Mouse (Mus musculus): ENCODE data around the gene Ralb. TPM values are rescaled to one million over a fixed set of nuclear protein-coding genes. Genes with fewer than 3 reads are reported as not detected.

Gene Ralb
- polyA plus RNA-seq, 1 experiment from 2014 or later: 102 TPM

GRCm38 (mm10) chr1:119438105-119438637, 66.4 kb downstream of the Ralb start:
- DNase-seq (ENCODE audit: low spot score) (no peak), ATAC-seq (replicated peaks; ENCODE audit: insufficient number of reproducible peaks, low FRiP score, low TSS enrichment, low read depth) (no peak)
- H3K9ac ChIP-seq (replicated peaks; ENCODE audit: low read length): no peak overlapping the region
- H3K4me3 ChIP-seq (ENCODE audit: low read depth, low read length): no peak overlapping the region
- no peaks in the 10 kb centered on the region for H3K36me3 ChIP-seq (replicated peaks; ENCODE audit: control insufficient read depth, insufficient read depth, low read depth, low read length)
- no peaks in the 10 kb centered on the region for H3K4me1 ChIP-seq (ENCODE audit: control insufficient read depth, insufficient read depth, low read length)
- H3K27ac ChIP-seq (replicated peaks; ENCODE audit: low read depth, low read length): no peak overlapping the region
- 92% methylated on average over 9 of the region's 9 CpGs for WGBS
- H3K4me2 ChIP-seq (ENCODE audit: low read depth, low read length): no peak overlapping the region
- no peaks in the 10 kb centered on the region for H3K9me3 ChIP-seq (replicated peaks; ENCODE audit: control insufficient read depth, low read length)
- H3K27me3 ChIP-seq (ENCODE audit: control insufficient read depth, insufficient read depth, low read length): no peaks in the 10 kb centered on the region

GRCm38 (mm10) chr1:119437401-119437800, 67.2 kb downstream of the Ralb start:
- no peaks in the 10 kb centered on the region for H3K4me1 ChIP-seq (ENCODE audit: control insufficient read depth, insufficient read depth, low read length)
- DNase-seq (ENCODE audit: low spot score): no peak
- H3K4me3 ChIP-seq (ENCODE audit: low read depth, low read length): no peak overlapping the region
- WGBS: 63% methylated on average over 6 of the region's 6 CpGs
- no peak overlapping the region for H3K9ac ChIP-seq (replicated peaks; ENCODE audit: low read length)
- no peak overlapping the region for H3K4me2 ChIP-seq (ENCODE audit: low read depth, low read length)
- ATAC-seq (replicated peaks; ENCODE audit: insufficient number of reproducible peaks, low FRiP score, low TSS enrichment, low read depth): no peak
- no peaks in the 10 kb centered on the region for H3K36me3 ChIP-seq (replicated peaks; ENCODE audit: control insufficient read depth, insufficient read depth, low read depth, low read length)
- no peaks in the 10 kb centered on the region for H3K9me3 ChIP-seq (replicated peaks; ENCODE audit: control insufficient read depth, low read length)
- no peaks in the 10 kb centered on the region for H3K27me3 ChIP-seq (ENCODE audit: control insufficient read depth, insufficient read depth, low read length)
- H3K27ac ChIP-seq (replicated peaks; ENCODE audit: low read depth, low read length): no peak overlapping the region

GRCm38 (mm10) chr1:119424141-119424860, 80.3 kb downstream of the Ralb start:
- Histone ChIP-seq H3K9me3 (replicated peaks; ENCODE audit: control insufficient read depth, low read length) (no peaks in the 10 kb centered on the region), H3K27ac (replicated peaks; ENCODE audit: low read depth, low read length) (no peak overlapping the region), H3K27me3 (ENCODE audit: control insufficient read depth, insufficient read depth, low read length) (peaks cover 44% of the 10 kb centered on the region), H3K4me3 (ENCODE audit: low read depth, low read length) (no peak overlapping the region), H3K4me2 (ENCODE audit: low read depth, low read length) (no peak overlapping the region), H3K9ac (replicated peaks; ENCODE audit: low read length) (no peak overlapping the region), H3K36me3 (replicated peaks; ENCODE audit: control insufficient read depth, insufficient read depth, low read depth, low read length) (no peaks in the 10 kb centered on the region), H3K4me1 (ENCODE audit: control insufficient read depth, insufficient read depth, low read length) (peaks cover 9% of the 10 kb centered on the region)
- ATAC-seq (replicated peaks; ENCODE audit: insufficient number of reproducible peaks, low FRiP score, low TSS enrichment, low read depth) (no peak), DNase-seq (ENCODE audit: low spot score) (no peak)
- WGBS: 34% methylated on average over 6 of the region's 6 CpGs

DNA sequence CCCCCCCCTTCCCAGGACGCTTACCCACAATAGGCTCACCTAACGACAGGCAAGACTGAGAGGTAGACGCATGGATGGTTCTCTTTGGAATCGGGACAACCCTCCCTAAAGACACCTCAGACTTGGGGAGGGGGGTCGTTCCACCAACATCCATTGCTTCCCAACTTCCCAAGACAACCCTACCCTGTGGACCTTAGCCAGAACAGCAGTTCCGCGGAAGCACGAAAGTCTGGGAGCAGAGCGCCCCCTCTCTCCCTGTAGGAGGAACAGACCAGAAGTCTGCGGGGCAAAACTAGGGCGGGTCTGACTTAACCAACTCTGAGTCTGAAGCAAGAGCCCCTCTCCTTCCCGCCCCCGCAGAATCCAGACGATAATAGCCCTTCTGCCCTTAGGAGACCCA, 81.1 kb downstream of the Ralb start:
- H3K27me3 ChIP-seq (ENCODE audit: control insufficient read depth, insufficient read depth, low read length): peaks cover 49% of the 10 kb centered on the region
- no peaks in the 10 kb centered on the region for H3K36me3 ChIP-seq (replicated peaks; ENCODE audit: control insufficient read depth, insufficient read depth, low read depth, low read length)
- ATAC-seq (replicated peaks; ENCODE audit: insufficient number of reproducible peaks, low FRiP score, low TSS enrichment, low read depth) (0 out of 2 replicates have a peak, but pooled peaks have one; percentile 22), DNase-seq (ENCODE audit: low spot score) (peak; percentile 53)
- no peak overlapping the region for H3K4me3 ChIP-seq (ENCODE audit: low read depth, low read length)
- peaks cover 9% of the 10 kb centered on the region for H3K4me1 ChIP-seq (ENCODE audit: control insufficient read depth, insufficient read depth, low read length)
- no peak overlapping the region for H3K4me2 ChIP-seq (ENCODE audit: low read depth, low read length)
- WGBS: 7% methylated on average over 14 of the region's 14 CpGs
- H3K9me3 ChIP-seq (replicated peaks; ENCODE audit: control insufficient read depth, low read length): no peaks in the 10 kb centered on the region
- H3K27ac ChIP-seq (replicated peaks; ENCODE audit: low read depth, low read length): no peak overlapping the region
- H3K9ac ChIP-seq (replicated peaks; ENCODE audit: low read length): no peak overlapping the region

GRCm38 (mm10) chr1:119422460-119423015, 82.1 kb downstream of the Ralb start:
- H3K9ac ChIP-seq (replicated peaks; ENCODE audit: low read length): no peak overlapping the region
- no peaks in the 10 kb centered on the region for H3K9me3 ChIP-seq (replicated peaks; ENCODE audit: control insufficient read depth, low read length)
- no peak for ATAC-seq (replicated peaks; ENCODE audit: insufficient number of reproducible peaks, low FRiP score, low TSS enrichment, low read depth)
- H3K4me2 ChIP-seq (ENCODE audit: low read depth, low read length): peak overlapping the region; percentile 98
- H3K4me1 ChIP-seq (ENCODE audit: control insufficient read depth, insufficient read depth, low read length): peaks cover 9% of the 10 kb centered on the region
- peak overlapping the region; percentile 53 for H3K4me3 ChIP-seq (ENCODE audit: low read depth, low read length)
- no peaks in the 10 kb centered on the region for H3K36me3 ChIP-seq (replicated peaks; ENCODE audit: control insufficient read depth, insufficient read depth, low read depth, low read length)
- H3K27me3 ChIP-seq (ENCODE audit: control insufficient read depth, insufficient read depth, low read length): peaks cover 51% of the 10 kb centered on the region
- no peak for DNase-seq (ENCODE audit: low spot score)
- no peak overlapping the region for H3K27ac ChIP-seq (replicated peaks; ENCODE audit: low read depth, low read length)
- under 1% methylated on average over 31 of the region's 32 CpGs for WGBS

- Histone ChIP-seq H3K4me2 (ENCODE audit: low read depth, low read length) (peak within 1 kb of the TSS; percentile 98), H3K27ac (replicated peaks; ENCODE audit: low read depth, low read length) (no peak within 1 kb of the TSS), H3K4me3 (ENCODE audit: low read depth, low read length) (peak within 1 kb of the TSS; percentile 53), H3K9ac (replicated peaks; ENCODE audit: low read length) (peak within 1 kb of the TSS; percentile 65), H3K27me3 (ENCODE audit: control insufficient read depth, insufficient read depth, low read length) (peaks cover 51% of the 10 kb centered on the region), H3K4me1 (ENCODE audit: control insufficient read depth, insufficient read depth, low read length) (peaks cover 9% of the 10 kb centered on the region), H3K9me3 (replicated peaks; ENCODE audit: control insufficient read depth, low read length) (no peaks in the 10 kb centered on the region), H3K36me3 (replicated peaks; ENCODE audit: control insufficient read depth, insufficient read depth, low read depth, low read length) (no peaks in the 10 kb centered on the region)
- DNase-seq (ENCODE audit: low spot score) (peak; percentile 40), ATAC-seq (replicated peaks; ENCODE audit: insufficient number of reproducible peaks, low FRiP score, low TSS enrichment, low read depth) (no peak)
- under 1% methylated on average over 61 of the region's 92 CpGs for WGBS
These were observed 82.8 kb downstream of the Ralb start, which contains the start of gene Inhbb for GRCm38 (mm10) chr1:119421576-119422421. Inhbb (minus strand) TSS chr1:119422248.

DNA sequence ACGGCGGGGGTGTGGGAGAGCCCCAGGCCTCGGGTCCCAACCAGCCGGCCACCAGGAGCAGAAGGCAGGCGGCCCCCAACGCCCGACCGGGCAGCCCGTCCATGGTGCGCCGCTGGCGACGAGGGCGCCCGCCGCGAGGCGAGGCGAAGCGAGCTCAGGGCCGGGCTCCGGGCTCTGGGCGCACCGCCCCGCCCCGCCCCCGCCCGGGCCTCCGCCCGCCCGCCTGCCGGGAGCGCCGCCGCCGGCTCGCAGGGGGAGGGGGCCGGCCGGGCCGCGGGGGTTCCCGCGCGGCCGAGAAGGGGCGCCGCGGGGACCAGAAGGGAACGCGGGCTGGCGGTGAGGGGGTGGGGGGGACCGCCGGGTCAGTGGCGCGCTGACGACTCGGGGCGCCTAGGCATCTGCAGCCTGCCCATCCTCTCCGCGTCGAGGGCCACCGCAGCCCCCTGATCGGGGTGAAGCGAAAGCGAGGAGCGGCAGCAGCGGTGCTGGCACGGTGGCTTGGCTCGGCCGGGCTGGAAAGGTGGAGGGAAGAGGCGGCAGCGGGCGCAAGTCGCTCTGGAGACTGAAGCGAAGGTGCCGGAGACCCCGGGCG, 83.5 kb downstream of the Ralb start:
- DNase-seq (ENCODE audit: low spot score) (peak; percentile 42), ATAC-seq (replicated peaks; ENCODE audit: insufficient number of reproducible peaks, low FRiP score, low TSS enrichment, low read depth) (no peak)
- no peak overlapping the region for H3K27ac ChIP-seq (replicated peaks; ENCODE audit: low read depth, low read length)
- H3K27me3 ChIP-seq (ENCODE audit: control insufficient read depth, insufficient read depth, low read length): peaks cover 51% of the 10 kb centered on the region
- H3K9me3 ChIP-seq (replicated peaks; ENCODE audit: control insufficient read depth, low read length): no peaks in the 10 kb centered on the region
- peak overlapping the region; percentile 98 for H3K4me2 ChIP-seq (ENCODE audit: low read depth, low read length)
- peaks cover 9% of the 10 kb centered on the region for H3K4me1 ChIP-seq (ENCODE audit: control insufficient read depth, insufficient read depth, low read length)
- peak overlapping the region; percentile 53 for H3K4me3 ChIP-seq (ENCODE audit: low read depth, low read length)
- under 1% methylated on average over 30 of the region's 78 CpGs for WGBS
- H3K9ac ChIP-seq (replicated peaks; ENCODE audit: low read length): peak overlapping the region; percentile 65
- H3K36me3 ChIP-seq (replicated peaks; ENCODE audit: control insufficient read depth, insufficient read depth, low read depth, low read length): no peaks in the 10 kb centered on the region
